Mouse (Mus musculus) T-helper 2 cell (primary cell): ENCODE results near the gene Baz2b.
"Not testable (repeated sequence)": the region's sequence is repeated elsewhere in the genome, so short reads cannot be mapped to it uniquely, and the experiment has no call there.

Experiments
- in situ Hi-C: fragments of 300-600 bp; cut with MboI, MseI; formaldehyde crosslinking; loops from one replicate; pipeline ENCODE4 v1.15.1; 2025; ENCODE audit warnings: high pct_unique_total_duplicates

Baz2b gene

DNA sequence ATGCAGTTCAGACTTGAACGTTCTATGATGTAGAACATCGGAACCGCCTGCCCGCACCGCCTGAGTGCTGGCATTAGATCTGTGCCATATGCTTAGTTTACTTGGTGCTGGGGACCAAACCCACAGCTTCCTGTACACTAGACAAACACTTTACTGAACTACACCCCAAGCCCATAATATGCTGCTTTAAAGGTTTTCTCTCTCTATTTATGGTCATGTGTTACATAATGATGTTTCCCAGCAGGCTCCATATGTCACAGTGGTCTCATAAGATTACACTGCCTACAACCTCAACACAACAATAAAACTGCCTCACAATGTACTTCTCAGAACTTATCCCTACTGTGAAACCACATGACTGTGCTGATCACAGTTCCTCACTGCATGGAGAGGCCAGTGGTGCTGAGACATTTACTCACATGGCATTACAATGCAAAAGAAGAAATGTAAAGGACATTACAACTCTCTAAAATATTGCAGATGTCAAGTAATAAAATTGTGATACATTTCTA is 9.5 kb downstream of the Baz2b start:
- in situ Hi-C loops: no loop called here

DNA sequence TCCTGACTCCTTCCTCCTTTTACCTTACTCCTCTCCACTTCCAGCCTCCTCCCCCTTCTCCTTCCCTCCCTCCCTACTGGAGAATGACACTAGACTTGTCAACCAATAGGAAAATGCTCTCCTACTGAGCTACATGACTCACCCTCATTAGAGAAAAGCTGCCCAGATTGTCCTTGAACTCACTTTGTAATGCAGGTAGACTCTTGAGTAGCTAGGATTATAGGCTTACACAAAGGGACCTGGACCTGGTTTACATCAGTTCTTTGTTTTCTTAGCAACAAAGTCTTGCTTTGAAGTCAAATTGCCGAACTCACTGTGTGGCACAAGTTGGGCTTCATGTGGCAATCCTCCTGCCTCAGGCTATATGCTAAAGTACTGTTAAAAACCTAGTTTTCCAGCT is 12.8 kb downstream of the Baz2b start:
- in situ Hi-C loops: no loop called here

DNA sequence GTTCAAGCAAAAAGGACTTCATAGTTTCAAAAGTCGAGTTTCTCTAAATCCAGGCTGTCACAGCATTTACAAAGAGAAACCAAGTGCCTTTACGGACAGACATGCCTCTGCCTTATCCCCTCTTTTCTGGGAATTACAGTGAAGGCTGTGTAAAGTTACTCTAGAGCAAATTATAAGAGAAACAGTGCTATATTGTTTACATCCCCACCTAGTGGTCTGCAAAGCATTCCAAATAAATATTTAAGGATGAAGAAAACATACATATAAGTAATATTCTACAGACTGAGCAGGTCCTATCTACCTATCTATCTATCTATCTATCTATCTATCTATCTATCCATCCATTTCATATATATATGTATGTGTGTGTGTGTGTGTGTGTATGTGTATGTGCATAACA is 27.9 kb downstream of the Baz2b start:
- in situ Hi-C loops: no loop called here

DNA sequence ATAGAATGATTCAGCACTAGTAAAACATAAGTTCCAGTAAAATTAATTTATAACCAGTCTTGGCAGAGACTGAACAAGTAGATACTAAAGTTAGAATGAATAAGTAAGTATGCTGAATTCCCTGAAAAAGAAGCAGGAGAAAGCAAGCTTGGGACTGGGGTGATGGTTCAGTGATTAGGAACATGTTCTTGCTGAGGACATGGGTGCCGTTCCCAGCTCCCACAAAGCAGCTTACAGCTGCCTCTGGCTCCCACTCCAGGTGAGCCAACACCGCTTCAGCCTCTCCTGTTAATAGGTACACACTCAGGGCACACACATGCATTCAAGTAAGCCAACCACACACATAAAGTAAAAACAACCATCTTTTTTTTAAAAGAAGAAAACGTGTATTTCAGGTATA is 32.1 kb downstream of the Baz2b start:
- in situ Hi-C loops: no loop called here

DNA sequence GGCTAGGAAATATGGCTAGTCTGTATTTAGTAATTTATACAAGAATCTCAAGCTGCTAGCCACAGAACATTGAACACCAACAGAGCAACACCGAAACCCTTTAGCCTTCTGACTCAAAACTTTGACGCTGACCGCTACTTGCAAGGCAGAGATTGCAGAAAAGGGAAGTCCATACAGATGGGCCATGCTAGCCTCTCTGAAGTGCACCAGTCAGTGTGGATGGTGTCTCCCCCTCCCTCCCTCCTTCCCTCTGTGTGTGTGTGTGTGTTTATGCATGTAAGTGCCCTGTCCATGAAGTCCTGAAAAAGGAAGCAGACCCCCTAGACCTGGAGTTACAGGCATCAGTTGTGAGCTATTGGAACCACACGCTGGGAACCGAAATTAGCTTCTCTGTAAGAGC is 33.6 kb downstream of the Baz2b start:
- in situ Hi-C loops: no loop called here

DNA sequence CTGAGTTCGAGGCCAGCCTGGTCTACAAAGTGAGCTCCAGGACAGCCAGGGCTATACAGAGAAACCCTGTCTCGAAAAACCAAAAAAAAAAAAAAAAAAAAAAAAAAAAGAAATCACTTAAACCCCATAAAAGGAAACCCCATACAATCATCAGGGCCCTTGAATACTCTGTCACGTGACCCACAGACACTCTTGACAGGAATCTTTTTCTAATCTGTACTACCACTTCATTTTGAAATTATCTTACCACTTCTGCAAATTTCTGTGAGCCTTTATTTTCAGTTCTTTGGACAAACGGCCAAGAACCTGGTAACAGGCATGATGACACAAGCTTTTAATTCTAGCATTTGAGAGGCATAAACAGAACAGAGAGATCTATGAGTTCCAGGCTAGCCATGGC is 34.6 kb downstream of the Baz2b start:
- in situ Hi-C loops: no loop called here

DNA sequence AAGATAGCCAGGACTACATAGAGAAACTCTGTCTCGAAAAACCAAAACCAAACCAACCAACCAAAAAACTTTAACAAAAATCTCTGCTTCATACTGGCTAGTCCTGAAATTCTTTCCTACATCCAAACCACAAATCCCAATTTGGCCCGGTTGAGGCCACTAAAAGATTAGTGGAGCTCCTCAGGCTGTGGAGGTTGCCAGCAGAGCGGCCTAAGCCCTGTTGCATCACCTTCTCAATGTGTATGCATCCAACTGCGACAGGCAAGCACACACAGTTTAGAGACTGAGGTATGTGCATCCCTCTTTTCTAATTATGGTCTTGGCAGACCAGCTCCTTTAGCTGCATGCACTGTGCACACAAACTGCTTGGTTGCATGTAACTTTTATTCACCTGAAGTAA is 36.0 kb downstream of the Baz2b start:
- in situ Hi-C loops: no loop called here

DNA sequence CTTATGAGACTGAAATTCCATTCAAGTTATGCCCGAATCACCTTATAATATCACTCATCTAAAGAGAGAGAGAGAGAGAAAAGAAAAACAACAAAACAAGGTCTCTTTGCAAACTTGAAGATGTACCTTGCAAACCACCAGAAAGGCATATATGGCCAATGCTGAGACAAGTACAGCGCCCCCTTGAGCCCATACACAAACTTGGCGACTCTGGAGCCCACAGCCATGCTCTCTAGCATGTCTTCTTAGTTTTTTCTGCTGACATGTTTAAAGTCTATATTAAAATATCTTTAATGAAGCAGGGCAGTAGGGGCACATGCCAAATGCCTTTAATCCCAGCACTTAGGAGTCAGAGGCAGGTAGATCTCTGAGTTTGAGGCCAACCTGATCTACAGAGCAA is 36.4 kb downstream of the Baz2b start:
- in situ Hi-C loops: no loop called here

DNA sequence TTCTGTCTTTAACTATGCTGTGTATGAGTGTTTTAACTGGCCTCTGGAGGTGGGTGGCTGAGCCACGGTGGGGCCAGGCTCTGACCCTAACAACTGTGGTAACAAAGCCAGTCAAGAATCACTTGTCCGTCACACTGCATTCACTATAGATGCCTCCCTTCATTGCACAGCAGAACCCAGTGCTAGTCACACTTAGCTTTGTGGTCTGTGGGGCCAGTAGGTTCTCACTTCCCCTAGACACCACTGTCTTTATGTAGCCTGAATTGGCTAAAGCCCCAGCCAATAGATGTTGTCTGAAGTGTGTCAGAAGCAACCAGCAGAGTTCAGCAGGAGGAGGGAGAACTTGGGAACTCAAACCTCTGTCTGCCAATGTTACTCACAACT is 37.1 kb downstream of the Baz2b start:
- in situ Hi-C loops: no loop called here

DNA sequence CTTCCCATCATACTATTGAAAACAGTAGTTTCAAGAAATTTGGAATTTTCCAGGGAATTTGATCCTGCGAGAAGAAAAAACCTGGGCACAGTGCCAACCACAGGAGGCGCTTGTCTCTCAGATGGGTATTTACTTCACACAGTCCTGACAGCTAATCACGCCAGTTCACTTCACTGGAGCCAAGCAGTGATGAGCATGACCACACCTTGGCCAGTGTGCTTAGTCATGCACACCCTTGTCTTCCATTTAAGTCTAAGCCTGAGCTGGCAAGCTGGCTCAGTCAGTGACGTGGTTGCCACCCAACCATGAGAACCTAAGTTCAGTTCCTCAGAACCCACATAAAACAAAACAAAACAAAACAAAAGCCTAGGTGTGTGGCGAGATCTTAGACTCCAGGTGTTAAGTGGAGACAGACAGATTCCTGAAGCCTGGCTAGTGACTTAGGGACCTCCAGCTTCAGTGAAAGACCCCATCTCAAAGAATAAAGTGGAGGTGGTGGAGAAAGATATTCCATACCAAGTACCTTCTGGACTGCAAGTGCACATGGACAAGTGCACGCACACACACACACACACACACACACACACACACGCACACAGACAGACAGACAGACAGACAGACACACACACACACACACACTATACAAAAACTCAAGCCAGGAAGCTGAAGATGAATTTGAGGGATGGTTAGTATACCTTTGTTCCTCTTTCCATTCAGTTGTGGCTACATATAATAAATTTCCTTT is 37.7 kb downstream of the Baz2b start:
- in situ Hi-C loops: no loop called here

DNA sequence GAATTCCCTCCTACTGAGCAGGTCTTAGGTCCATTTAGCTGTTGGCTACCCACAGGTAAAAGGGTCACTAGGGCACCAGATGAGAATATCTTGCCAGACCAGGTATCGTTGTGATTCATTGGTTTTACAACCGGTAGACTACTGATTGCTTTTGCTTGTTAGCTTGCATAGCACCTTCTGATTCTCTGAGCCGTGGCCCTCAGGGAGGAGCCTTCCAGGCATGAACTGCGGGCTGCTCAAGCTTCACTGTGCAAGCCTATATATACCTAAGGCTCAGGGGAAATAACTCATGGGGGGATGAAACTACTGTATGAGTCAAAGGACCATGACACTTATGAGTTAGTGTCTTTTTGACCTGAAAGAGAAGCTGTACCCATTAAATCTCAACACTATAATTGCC is 42.8 kb downstream of the Baz2b start:
- in situ Hi-C loops: no loop called here

DNA sequence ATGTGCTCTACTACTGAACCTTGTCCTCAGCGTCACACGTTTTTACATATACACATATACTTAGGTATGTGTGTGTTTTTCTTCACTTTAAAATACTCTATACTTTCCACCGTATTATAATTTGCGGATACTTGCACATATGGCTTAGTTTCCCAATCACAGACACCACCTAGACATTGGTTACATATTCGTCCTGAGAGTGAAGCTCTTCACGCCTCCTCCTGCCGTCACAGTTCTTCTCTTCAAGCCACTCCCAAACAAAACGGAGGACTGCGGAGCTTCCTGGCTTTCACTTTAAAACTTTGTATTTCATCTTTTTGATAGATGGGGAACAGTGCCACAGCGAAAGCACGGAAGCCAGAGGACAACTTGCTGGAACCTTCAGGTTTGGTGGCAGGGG is 44.0 kb downstream of the Baz2b start:
- in situ Hi-C loops: no loop called here

DNA sequence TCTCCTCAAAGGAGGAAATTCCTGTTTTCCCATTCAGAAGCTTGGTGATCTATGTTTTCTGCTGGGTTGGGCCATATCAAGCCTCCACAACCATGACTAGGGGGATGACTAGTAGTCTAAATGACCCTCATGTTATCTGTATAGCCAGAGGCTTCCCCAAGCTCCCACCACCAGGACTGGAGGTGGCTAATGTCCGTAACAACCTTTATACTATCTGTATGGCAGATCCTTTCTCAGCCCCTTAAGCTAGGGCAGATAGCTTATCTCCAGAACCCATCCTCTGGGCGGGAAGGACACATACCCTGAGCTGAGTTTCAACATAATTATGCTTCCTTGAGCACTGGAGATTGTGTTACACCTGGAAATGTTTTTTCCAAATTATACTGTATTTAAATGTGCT is 45.9 kb downstream of the Baz2b start:
- in situ Hi-C loops: no loop called here

DNA sequence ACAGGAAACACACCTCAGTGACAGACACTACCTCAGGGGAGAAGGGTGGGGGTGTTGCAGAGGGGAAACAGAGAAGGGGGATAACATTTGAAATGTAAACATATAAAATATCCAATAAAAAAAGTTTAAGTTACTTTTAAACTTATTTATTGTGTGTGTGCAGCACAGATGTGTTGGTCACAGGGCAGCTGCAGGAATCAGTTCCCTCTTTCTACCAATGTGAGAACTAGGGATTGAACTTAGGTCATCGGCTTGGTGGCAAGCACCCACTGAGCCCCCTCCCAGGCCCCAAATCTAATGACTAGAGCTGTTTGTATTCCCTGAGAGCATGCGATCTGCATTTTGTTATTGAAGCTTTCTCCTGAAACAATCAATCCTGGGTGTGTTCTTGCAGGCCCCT is 57.2 kb downstream of the Baz2b start:
- in situ Hi-C loops: loop anchor here (10.0 kb wide), 1 partner anchor 1788 kb away; no protein-coding TSS in a partner anchor

DNA sequence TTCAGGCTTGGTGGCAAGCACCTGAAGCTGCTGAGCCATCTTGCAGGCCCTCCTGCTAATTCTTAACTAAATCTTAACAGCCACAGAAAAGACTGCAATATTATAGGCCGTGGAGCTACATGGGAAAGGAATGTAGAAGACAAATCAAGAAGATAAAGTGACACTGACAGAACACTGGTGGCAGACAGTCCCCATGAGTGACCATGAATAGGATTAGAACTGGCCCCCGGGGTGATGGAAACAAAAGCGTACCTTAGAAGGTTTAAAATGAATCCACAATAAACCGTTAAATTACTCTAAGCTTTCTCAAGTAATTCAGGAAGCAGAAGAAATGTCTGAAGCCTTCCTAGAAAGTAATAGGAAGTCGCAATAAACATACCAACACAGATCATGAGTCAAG is 61.0 kb downstream of the Baz2b start:
- in situ Hi-C loops: no loop called here

DNA sequence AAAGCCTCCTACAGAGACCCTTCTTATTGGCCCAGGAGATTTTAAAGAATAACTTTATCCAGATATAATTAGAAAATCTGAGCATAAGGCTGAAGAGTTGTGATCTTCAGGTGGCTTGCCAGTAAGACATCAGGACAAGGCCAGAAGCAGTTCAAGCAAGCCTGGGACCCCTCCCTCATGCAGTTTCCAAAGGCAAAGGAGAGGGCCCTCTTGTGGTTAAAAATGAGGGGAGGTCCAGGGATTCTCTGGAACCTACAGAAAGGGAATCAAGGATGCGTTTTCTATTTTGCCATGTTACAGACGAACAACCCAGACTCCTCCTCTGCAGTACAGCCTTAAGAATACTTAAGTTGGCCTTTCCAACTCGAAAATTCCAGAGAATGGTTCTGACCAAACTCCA is 62.2 kb downstream of the Baz2b start:
- in situ Hi-C loops: no loop called here

DNA sequence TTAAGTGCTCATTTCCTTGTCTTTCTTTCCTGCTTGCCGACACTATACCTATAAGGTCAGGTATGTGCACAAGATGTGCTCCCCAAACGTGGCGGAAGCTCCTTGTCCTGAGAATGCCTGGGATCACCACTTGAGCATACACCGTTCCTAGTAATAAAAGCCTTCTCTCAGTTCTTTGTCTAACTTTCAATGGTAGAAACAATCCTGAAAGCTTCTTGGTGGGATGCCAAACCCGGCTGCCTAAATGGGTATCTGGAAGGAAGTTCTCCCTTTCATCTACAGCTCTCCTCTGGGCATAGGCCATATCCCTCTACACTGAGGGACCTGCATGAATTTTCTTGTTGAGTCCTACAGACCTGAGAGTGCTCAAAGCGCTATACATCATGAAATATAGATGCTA is 63.9 kb downstream of the Baz2b start:
- in situ Hi-C loops: no loop called here

DNA sequence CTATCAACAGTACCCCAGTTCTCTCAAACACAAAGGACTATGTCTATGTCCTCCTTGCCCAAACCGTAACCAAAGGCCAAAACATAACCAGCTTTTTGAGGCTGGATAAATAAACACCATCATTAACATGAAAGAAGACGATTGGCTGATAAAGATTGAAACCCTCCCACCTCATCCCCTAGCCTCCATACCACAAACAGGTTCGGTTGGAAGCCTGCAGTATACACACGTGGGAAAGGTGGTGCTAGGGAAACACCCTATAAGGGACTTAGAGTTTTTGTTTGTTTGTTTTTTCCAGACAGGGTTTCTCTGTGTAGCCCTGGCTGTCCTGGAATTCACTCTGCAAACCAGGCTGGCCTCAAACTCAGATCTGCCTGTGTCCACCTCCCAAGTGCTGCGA is 66.3 kb downstream of the Baz2b start:
- in situ Hi-C loops: no loop called here

DNA sequence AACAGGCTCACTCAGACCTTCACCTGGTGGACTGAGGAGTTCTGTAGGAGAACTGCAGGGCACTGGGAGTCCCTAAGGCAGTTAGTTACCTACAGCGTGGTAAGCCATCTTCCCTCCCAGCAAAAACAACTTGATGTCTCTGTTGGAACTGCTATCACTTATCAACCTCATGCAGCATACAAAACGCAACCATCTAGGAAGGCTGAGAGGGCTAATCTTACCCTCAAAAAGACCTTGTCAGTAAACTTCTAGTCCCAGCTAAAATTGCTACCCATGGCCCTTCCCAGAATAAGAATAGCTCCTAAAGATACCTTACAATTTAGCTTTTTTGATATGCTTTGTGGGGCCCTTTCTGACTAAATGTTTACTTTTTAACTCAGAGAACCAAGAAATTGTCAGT is 67.4 kb downstream of the Baz2b start:
- in situ Hi-C loops: no loop called here

DNA sequence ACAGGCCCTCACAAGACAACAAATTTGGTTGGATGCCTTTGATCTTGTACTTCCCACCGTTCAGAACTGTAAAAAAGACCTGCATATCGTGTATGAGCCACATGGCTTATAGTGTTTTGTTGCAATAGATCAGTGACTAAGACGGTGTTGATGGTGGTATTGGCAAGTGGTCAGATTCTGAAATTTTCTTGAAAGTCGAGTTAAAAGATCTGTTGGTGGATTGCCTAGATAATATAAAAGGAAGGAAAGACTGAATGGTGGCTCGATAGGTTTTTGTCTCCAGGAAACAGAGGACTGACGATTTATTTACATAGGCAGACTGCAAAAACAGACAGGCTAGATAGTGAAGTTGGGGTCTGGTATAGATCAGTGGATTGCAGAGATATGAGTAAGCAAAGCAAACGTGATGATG is 70.9 kb downstream of the Baz2b start:
- in situ Hi-C loops: no loop called here

DNA sequence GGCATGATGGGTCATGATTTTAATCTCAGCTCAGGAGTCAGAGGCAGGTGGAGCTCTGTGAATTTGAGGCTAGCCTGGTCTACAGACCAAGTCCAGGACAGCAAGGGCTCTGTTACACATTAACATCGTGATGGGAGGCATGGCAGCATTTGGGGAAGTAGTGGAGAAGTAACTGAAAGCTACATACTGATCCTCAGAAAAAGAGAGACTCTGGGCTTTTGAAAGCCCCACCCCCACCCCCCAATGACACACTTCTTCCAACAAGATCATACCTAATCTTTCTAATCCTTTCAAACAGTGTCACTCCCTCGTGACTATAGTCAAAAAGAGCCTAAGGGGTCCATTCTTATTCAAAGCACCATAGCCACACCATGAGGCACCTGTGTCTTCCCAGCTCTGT is 73.8 kb downstream of the Baz2b start:
- in situ Hi-C loops: no loop called here

DNA sequence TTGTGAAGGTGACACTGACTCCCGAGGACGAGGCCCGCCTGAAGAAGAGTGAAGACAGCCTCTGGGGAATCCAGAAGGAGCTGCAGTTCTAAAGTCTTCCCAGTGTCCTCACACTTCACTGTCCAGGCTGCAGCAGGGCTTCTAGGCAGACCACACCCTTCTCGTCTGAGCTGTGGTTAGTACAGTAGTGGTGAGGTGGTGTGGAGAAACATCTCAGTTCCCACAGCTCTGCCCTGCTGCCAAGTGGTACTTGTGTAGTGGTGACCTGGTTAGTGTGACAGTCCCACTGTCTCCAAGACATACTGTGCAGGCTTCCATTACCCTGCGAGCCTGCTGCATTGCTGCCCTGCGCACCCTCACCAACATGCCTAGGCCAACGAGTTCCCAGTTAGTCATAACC is 74.7 kb downstream of the Baz2b start:
- in situ Hi-C loops: not testable (repeated sequence)

DNA sequence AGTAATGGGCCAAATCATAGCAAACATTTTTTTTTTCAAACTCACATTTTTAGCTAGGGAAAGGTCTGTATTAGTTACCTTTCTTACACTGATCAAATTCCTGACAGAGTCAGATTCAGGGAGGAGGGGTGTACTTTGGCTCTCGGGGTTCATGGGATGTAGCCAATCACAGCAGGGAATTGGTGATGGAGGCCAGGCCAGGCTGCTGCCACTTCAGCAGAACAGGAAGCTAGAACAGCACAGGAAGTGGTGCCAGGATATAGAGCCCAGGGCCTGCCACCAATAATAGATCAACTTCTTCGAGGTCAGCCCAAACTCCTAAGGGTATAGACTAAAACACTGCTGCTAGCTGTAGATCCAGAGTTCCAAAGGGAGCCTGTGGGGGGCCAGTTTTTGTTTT is 76.6 kb downstream of the Baz2b start:
- in situ Hi-C loops: no loop called here
